Mouse (Mus musculus): ENCODE measurements around the gene Tmem232. TPM values are rescaled to one million over a fixed set of nuclear protein-coding genes. Genes with fewer than 3 reads are reported as not detected.
A peak's percentile ranks its signal among the peaks of the same experiment; 100 is the strongest.

Tmem232 gene
- polyA plus RNA-seq, 1 experiment from 2014 or later, result not detected

DNA sequence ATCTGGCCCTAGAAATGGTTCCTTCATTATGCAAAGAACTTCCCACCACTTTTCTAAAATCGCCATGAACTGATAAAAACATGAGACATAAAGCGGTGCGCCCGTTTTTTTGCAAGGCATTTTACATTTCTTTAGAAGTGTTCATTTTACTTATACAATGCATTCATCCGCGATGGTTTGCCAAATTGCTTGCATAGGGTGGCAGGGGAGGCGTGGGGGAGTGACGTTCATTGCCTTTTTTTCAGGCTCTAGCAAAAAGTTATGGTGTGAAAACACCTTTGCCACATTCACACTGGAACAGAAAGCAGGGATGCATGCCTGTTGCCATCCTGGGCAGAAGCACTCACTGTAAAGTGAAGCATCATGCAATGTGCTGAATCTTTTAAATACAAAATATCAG is 188.7 kb downstream of the Tmem232 start:
- ATAC-seq (ENCODE audit: insufficient read depth, low FRiP score, low TSS enrichment), result no peak
- Histone ChIP-seq H3K9ac (ENCODE audit: low read length) (no peak overlapping the region), H3K4me3 (ENCODE audit: low read depth, low read length) (no peak overlapping the region), H3K27ac (ENCODE audit: low read depth, low read length) (no peak overlapping the region), H3K4me1 (ENCODE audit: control insufficient read depth, insufficient read depth, low read length) (no peaks in the 10 kb centered on the region), H3K4me2 (ENCODE audit: low read depth) (no peak overlapping the region), H3K36me3 (ENCODE audit: control insufficient read depth, insufficient read depth, low read length) (no peaks in the 10 kb centered on the region), H3K9me3 (ENCODE audit: control insufficient read depth, low read length) (no peaks in the 10 kb centered on the region), H3K27me3 (ENCODE audit: control insufficient read depth, insufficient read depth, low read length) (no peaks in the 10 kb centered on the region)
- DNase-seq (ENCODE audit: low spot score), result no peak
- 87% methylated on average over 8 of the region's 8 CpGs for WGBS

DNA sequence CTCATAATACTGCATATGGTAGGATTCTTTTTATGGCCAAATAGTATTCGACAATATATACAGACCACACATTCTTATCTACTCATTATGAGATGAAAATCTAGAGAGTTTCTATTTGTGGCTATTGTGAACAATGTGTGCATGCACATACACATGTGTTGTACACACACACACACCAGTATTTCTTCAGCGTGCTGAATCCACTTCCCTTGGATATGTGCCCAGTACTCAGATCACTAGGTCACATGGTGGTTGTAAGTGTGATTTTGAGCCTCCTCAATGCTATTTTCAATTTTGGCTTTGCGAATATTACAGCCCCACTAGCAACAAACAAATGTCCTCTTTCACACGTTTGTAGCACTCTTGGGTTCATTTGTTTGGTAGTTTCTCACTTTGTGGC is 200.6 kb downstream of the Tmem232 start:
- Histone ChIP-seq H3K27ac (ENCODE audit: low read depth, low read length) (no peak overlapping the region), H3K4me3 (ENCODE audit: low read depth, low read length) (no peak overlapping the region), H3K9me3 (ENCODE audit: control insufficient read depth, low read length) (no peaks in the 10 kb centered on the region), H3K4me2 (ENCODE audit: low read depth) (no peak overlapping the region), H3K4me1 (ENCODE audit: control insufficient read depth, insufficient read depth, low read length) (no peaks in the 10 kb centered on the region), H3K36me3 (ENCODE audit: control insufficient read depth, insufficient read depth, low read length) (no peaks in the 10 kb centered on the region), H3K9ac (ENCODE audit: low read length) (no peak overlapping the region), H3K27me3 (ENCODE audit: control insufficient read depth, insufficient read depth, low read length) (no peaks in the 10 kb centered on the region)
- no peak for DNase-seq (ENCODE audit: low spot score)
- ATAC-seq (ENCODE audit: insufficient read depth, low FRiP score, low TSS enrichment), result no peak
- WGBS, result 86% methylated on average over 4 of the region's 4 CpGs

DNA sequence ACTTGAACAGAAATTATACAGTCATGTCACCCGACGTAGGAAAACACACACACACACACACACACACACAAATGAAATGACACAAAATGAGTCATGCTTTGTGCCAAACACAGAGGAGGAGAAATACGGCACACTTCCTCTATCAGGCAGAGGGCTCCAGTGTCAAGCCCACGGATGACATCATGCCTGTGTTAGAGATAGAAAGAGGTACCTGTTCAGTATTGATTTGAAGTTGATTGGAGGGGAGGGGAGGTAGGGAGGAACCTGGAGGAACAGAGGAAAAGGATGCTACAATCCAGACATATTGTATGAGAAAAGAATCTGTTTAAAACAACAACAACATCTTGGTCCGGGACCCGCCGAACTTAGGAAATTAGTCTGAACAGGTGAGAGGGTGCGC is 209.8 kb downstream of the Tmem232 start:
- WGBS, result 93% methylated on average over 7 of the region's 8 CpGs
- H3K9me3 ChIP-seq (ENCODE audit: control insufficient read depth, low read length), result no peaks in the 10 kb centered on the region
- H3K4me1 ChIP-seq (ENCODE audit: control insufficient read depth, insufficient read depth, low read length), result no peaks in the 10 kb centered on the region
- H3K9ac ChIP-seq (ENCODE audit: low read length), result no peak overlapping the region
- no peak overlapping the region for H3K4me2 ChIP-seq (ENCODE audit: low read depth)
- no peak overlapping the region for H3K4me3 ChIP-seq (ENCODE audit: low read depth, low read length)
- DNase-seq (ENCODE audit: low spot score), result no peak
- no peak for ATAC-seq (ENCODE audit: insufficient read depth, low FRiP score, low TSS enrichment)
- no peak overlapping the region for H3K27ac ChIP-seq (ENCODE audit: low read depth, low read length)
- no peaks in the 10 kb centered on the region for H3K27me3 ChIP-seq (ENCODE audit: control insufficient read depth, insufficient read depth, low read length)
- no peaks in the 10 kb centered on the region for H3K36me3 ChIP-seq (ENCODE audit: control insufficient read depth, insufficient read depth, low read length)

DNA sequence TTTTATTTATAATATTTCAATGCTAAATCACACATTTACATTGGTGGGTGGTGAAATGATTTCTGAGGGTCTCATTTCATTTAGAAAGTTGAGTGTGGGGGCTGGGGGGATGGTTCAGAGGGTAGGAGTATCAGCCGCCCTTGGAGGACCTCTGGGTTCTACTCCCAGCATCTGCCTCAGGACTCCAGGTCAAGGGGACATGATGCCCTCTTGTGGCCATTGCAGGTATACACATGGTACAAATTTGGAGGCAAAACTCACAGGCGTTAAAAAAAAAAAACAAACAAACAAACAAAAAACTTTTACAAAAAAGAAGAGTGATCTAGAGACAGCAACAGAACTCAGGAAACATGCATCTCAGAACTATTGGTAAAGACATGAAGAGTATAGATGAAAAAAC is 215.3 kb downstream of the Tmem232 start:
- Histone ChIP-seq H3K4me3 (ENCODE audit: low read depth, low read length) (no peak overlapping the region), H3K27me3 (ENCODE audit: control insufficient read depth, insufficient read depth, low read length) (no peaks in the 10 kb centered on the region), H3K4me1 (ENCODE audit: control insufficient read depth, insufficient read depth, low read length) (no peaks in the 10 kb centered on the region), H3K9ac (ENCODE audit: low read length) (no peak overlapping the region), H3K9me3 (ENCODE audit: control insufficient read depth, low read length) (no peaks in the 10 kb centered on the region), H3K36me3 (ENCODE audit: control insufficient read depth, insufficient read depth, low read length) (no peaks in the 10 kb centered on the region), H3K4me2 (ENCODE audit: low read depth) (no peak overlapping the region), H3K27ac (ENCODE audit: low read depth, low read length) (no peak overlapping the region)
- ATAC-seq (ENCODE audit: insufficient read depth, low FRiP score, low TSS enrichment), result peak; percentile 61; the same call in 1 of the 2 replicates
- 22% methylated on average over 2 of the region's 2 CpGs for WGBS
- peak; percentile 28 for DNase-seq (ENCODE audit: low spot score)

DNA sequence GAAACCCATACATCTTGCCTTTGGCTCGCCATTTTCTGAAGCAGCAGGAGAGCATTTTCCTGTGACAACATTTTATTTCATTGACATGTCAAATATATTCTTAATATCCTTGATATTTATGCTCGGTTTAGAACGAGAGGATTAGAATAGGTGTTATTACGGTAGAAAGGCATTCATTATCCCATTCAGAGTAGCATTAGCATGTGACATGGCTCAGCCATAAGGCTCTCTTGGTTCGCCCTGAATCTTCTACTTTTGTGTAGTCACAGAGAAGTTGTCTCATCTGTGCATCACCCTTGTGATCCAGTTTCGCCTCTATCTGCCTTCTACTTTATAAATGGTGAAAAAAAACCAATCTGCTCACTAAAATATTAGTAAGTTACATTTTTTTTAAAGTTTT is 220.0 kb downstream of the Tmem232 start:
- H3K9ac ChIP-seq (ENCODE audit: low read length), result no peak overlapping the region
- no peak overlapping the region for H3K27ac ChIP-seq (ENCODE audit: low read depth, low read length)
- no peaks in the 10 kb centered on the region for H3K4me1 ChIP-seq (ENCODE audit: control insufficient read depth, insufficient read depth, low read length)
- ATAC-seq (ENCODE audit: insufficient read depth, low FRiP score, low TSS enrichment) (no peak), DNase-seq (ENCODE audit: low spot score) (no peak)
- H3K27me3 ChIP-seq (ENCODE audit: control insufficient read depth, insufficient read depth, low read length), result no peaks in the 10 kb centered on the region
- H3K4me3 ChIP-seq (ENCODE audit: low read depth, low read length), result no peak overlapping the region
- no peaks in the 10 kb centered on the region for H3K9me3 ChIP-seq (ENCODE audit: control insufficient read depth, low read length)
- H3K36me3 ChIP-seq (ENCODE audit: control insufficient read depth, insufficient read depth, low read length), result no peaks in the 10 kb centered on the region
- H3K4me2 ChIP-seq (ENCODE audit: low read depth), result no peak overlapping the region
- WGBS, result 87% methylated on average over 6 of the region's 6 CpGs

DNA sequence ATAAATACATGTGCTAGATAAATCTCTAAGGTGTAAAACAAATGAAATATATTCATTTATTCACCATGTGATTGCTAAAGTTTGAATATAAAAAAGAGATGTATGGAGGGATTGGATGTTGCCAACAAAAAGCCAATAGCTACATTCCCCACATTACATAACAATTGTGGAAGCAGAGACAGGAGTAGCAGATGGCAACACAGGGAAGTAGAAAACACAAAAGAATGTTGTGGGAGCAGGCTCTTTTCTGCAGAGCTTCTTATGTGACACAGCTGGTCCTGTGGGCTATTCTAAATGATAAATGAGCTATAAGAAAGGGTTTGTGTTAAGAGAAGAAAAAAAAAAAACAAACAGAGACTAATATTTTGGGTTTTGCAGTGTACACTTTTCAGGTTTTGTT is 240.6 kb downstream of the Tmem232 start:
- H3K27ac ChIP-seq (ENCODE audit: low read depth, low read length), result no peak overlapping the region
- DNase-seq (ENCODE audit: low spot score) (no peak), ATAC-seq (ENCODE audit: insufficient read depth, low FRiP score, low TSS enrichment) (no peak)
- H3K27me3 ChIP-seq (ENCODE audit: control insufficient read depth, insufficient read depth, low read length), result no peaks in the 10 kb centered on the region
- no peaks in the 10 kb centered on the region for H3K9me3 ChIP-seq (ENCODE audit: control insufficient read depth, low read length)
- no peaks in the 10 kb centered on the region for H3K4me1 ChIP-seq (ENCODE audit: control insufficient read depth, insufficient read depth, low read length)
- H3K36me3 ChIP-seq (ENCODE audit: control insufficient read depth, insufficient read depth, low read length), result no peaks in the 10 kb centered on the region
- H3K4me2 ChIP-seq (ENCODE audit: low read depth), result no peak overlapping the region
- no peak overlapping the region for H3K4me3 ChIP-seq (ENCODE audit: low read depth, low read length)
- no peak overlapping the region for H3K9ac ChIP-seq (ENCODE audit: low read length)

DNA sequence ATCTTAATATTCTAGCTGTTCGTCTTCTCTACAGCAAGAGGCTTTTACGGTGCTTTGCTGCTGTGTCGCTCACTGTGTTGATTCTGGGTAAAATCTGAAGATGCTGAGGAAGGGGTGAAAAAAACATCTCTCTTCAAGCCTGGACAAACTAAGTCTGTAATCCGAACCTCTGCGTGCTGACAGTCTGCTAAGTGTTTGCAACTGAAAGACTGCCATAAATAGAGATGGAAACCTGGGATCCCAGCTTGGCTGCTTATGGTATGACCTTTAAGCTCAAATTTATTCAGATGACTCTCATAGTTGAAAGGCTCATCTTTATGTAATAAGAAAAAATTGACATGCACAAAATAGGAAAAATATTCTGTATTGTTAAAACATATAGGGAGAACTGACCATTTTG is 242.8 kb downstream of the Tmem232 start:
- H3K27ac ChIP-seq (ENCODE audit: low read depth, low read length), result no peak overlapping the region
- H3K4me1 ChIP-seq (ENCODE audit: control insufficient read depth, insufficient read depth, low read length), result no peaks in the 10 kb centered on the region
- DNase-seq (ENCODE audit: low spot score) (no peak), ATAC-seq (ENCODE audit: insufficient read depth, low FRiP score, low TSS enrichment) (no peak)
- no peaks in the 10 kb centered on the region for H3K36me3 ChIP-seq (ENCODE audit: control insufficient read depth, insufficient read depth, low read length)
- no peaks in the 10 kb centered on the region for H3K27me3 ChIP-seq (ENCODE audit: control insufficient read depth, insufficient read depth, low read length)
- no peaks in the 10 kb centered on the region for H3K9me3 ChIP-seq (ENCODE audit: control insufficient read depth, low read length)
- H3K4me3 ChIP-seq (ENCODE audit: low read depth, low read length), result no peak overlapping the region
- no peak overlapping the region for H3K4me2 ChIP-seq (ENCODE audit: low read depth)
- no peak overlapping the region for H3K9ac ChIP-seq (ENCODE audit: low read length)
- 87% methylated on average over 5 of the region's 5 CpGs for WGBS

DNA sequence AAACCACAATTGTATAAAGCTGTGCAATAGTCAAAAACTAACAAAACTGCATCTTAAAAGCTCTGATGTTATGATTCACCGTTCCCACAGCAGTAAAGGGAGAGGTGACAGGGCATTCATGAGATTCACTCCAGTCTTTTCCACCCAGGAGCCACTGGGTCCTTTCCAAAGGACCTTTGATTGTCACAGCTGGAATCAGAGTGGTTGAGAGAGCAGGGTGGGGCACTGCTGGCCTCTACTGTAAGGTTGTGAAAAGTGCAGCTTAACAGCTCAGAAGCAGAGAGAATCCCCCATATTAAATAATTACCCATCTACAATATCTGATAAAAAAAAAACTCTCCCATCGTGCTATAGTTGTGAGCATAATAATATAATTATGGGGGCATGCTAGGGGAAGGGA is 288.4 kb downstream of the Tmem232 start:
- H3K4me3 ChIP-seq (ENCODE audit: low read depth, low read length), result no peak overlapping the region
- H3K4me1 ChIP-seq (ENCODE audit: control insufficient read depth, insufficient read depth, low read length), result no peaks in the 10 kb centered on the region
- 74% methylated on average over 2 of the region's 2 CpGs for WGBS
- no peak overlapping the region for H3K4me2 ChIP-seq (ENCODE audit: low read depth)
- no peaks in the 10 kb centered on the region for H3K36me3 ChIP-seq (ENCODE audit: control insufficient read depth, insufficient read depth, low read length)
- H3K27ac ChIP-seq (ENCODE audit: low read depth, low read length), result no peak overlapping the region
- ATAC-seq (ENCODE audit: insufficient read depth, low FRiP score, low TSS enrichment), result no peak
- H3K9ac ChIP-seq (ENCODE audit: low read length), result no peak overlapping the region
- DNase-seq (ENCODE audit: low spot score), result no peak
- no peaks in the 10 kb centered on the region for H3K9me3 ChIP-seq (ENCODE audit: control insufficient read depth, low read length)
- H3K27me3 ChIP-seq (ENCODE audit: control insufficient read depth, insufficient read depth, low read length), result no peaks in the 10 kb centered on the region

DNA sequence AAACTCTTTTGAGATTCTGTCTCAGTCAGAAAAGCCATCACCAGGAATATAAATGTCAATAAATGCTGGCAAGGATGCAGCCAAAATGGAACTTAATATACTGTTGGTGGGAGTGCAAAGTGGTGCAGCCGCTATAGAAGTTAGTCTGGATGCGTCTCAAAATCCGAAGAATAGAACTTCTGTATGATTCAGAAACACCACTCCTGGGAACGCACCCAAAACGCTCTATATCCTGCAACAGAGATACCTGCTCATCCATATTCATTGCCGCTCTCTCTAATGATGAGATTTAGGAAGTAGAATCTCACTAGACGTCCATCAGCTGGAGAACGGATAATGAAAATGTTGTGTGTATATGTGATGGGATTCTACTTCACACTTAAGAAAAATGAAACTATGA is 290.3 kb downstream of the Tmem232 start:
- Histone ChIP-seq H3K9ac (ENCODE audit: low read length) (no peak overlapping the region), H3K36me3 (ENCODE audit: control insufficient read depth, insufficient read depth, low read length) (no peaks in the 10 kb centered on the region), H3K27ac (ENCODE audit: low read depth, low read length) (no peak overlapping the region), H3K4me3 (ENCODE audit: low read depth, low read length) (no peak overlapping the region), H3K4me2 (ENCODE audit: low read depth) (no peak overlapping the region), H3K4me1 (ENCODE audit: control insufficient read depth, insufficient read depth, low read length) (no peaks in the 10 kb centered on the region), H3K9me3 (ENCODE audit: control insufficient read depth, low read length) (no peaks in the 10 kb centered on the region), H3K27me3 (ENCODE audit: control insufficient read depth, insufficient read depth, low read length) (no peaks in the 10 kb centered on the region)
- 93% methylated on average over 8 of the region's 8 CpGs for WGBS
- DNase-seq (ENCODE audit: low spot score) (no peak), ATAC-seq (ENCODE audit: insufficient read depth, low FRiP score, low TSS enrichment) (no peak)
